Mouse (Mus musculus) lung, postnatal 0 days (tissue): ENCODE results near the gene Smim26.

Experiments used
- CTCF ChIP-seq: IDR thresholded peaks from 2 replicates; pipeline ENCODE4 v1.5.1; 2016; ENCODE audit warnings: antibody characterized with exemption, mild to moderate bottlenecking
- EP300 ChIP-seq: IDR thresholded peaks from 2 replicates; pipeline ENCODE4 v1.6.1; 2016; ENCODE audit warnings: antibody characterized with exemption, mild to moderate bottlenecking, control low read depth

DNA sequence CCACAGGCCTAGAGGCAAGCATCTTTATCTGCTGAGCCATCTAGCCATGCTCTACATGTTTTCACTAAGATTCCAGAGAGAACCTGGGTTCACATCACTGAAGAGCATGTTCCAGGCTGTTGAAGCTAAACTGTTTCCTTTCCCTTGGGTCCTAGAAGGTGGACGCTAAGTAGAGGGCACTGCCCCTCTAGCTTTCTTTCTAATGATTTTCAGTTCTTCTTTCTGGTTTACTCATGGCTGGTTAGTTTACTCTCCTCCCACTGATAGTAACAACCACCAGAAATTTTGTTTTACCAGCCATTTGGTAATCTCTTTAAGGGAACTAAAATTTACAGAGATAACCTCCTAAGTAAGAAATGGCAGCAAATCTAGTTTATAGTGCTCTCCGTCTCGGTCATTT, 39.9 kb upstream of the Smim26 start:
- TF ChIP-seq CTCF (no peak), EP300 (no peak)
